Mouse (Mus musculus): ENCODE data around the gene Robo1. TPM values are rescaled to one million over a fixed set of nuclear protein-coding genes. Genes with fewer than 3 reads are reported as not detected.

Robo1 gene
- polyA plus RNA-seq, 1 experiment, result 0.72 TPM

DNA sequence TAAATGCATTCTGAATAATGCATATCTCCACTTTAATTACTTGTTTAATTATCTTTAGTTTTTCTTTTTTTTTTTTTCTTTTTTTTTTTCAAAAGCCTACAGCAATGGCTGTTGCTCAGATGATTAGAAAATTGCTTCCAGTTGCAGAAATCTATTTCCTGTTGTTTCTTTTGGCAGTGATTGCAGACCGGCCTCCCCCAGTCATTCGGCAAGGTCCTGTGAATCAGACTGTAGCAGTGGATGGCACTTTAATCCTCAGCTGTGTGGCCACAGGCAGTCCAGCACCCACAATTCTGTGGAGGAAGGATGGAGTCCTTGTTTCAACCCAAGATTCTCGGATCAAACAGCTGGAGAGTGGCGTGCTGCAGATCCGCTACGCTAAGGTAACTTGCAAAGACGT lies 661.9 kb downstream of the Robo1 start:
- Histone ChIP-seq H3K27ac (ENCODE audit: insufficient read depth, low read depth, low read length) (no peak overlapping the region), H3K4me3 (ENCODE audit: insufficient read depth, low read length) (no peak overlapping the region), H3K4me1 (ENCODE audit: control insufficient read depth, insufficient read depth, low read length) (no peaks in the 10 kb centered on the region)
- TF ChIP-seq CTCF (IDR thresholded peaks at IDR 0.05; ENCODE audit: low read depth, low read length) (no peak), POLR2A (IDR thresholded peaks at IDR 0.05; ENCODE audit: borderline replicate concordance, low read depth, low read length) (no peak)

DNA sequence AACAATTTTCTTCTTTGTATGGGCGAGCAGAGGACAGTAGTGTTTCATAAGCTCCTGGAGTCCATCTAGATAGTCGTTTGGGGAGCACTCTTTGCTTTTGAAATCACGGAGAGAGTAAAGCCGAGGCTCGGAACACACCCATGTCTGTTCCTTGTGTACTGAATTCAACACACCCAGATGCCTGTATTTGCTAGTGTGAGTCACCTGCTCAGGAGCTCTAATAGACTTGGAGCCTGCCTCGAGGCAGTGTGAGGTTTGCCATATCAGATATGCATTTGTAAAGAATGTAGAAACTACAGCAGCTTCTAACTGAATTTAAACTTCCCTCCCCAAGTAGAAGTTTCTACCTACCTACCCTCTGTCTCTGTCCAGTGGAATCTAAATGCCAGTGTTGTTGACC lies 665.6 kb downstream of the Robo1 start:
- H3K4me3 ChIP-seq (ENCODE audit: insufficient read depth, low read length), result no peak overlapping the region
- no peak for TF ChIP-seq POLR2A (IDR thresholded peaks at IDR 0.05; ENCODE audit: borderline replicate concordance, low read depth, low read length)
- no peak for TF ChIP-seq CTCF (IDR thresholded peaks at IDR 0.05; ENCODE audit: low read depth, low read length)
- H3K27ac ChIP-seq (ENCODE audit: insufficient read depth, low read depth, low read length), result no peak overlapping the region
- H3K4me1 ChIP-seq (ENCODE audit: control insufficient read depth, insufficient read depth, low read length), result no peaks in the 10 kb centered on the region

DNA sequence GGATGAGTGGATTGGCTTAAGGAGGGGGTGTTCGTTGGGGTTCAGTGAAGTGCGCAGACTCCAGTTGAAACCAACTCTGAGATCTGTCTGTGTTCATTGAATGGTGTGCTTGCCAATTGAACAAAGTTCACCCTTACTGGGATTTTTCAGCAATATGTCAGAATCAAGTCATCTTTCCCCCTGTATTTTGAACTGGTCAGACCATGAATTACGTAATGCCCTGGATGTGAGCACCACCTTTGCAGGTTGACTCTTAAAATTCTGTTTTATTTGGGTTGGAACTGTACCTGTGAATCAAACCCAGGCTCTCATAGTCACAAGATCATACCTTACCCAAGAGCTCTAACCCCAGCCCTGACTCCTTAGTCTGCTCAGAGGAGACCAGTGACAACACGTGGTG lies 666.6 kb downstream of the Robo1 start:
- no peaks in the 10 kb centered on the region for H3K4me1 ChIP-seq (ENCODE audit: control insufficient read depth, insufficient read depth, low read length)
- no peak for TF ChIP-seq POLR2A (IDR thresholded peaks at IDR 0.05; ENCODE audit: borderline replicate concordance, low read depth, low read length)
- TF ChIP-seq CTCF (IDR thresholded peaks at IDR 0.05; ENCODE audit: low read depth, low read length), result no peak
- no peak overlapping the region for H3K27ac ChIP-seq (ENCODE audit: insufficient read depth, low read depth, low read length)
- no peak overlapping the region for H3K4me3 ChIP-seq (ENCODE audit: insufficient read depth, low read length)

- Histone ChIP-seq H3K4me1 (ENCODE audit: control insufficient read depth, insufficient read depth, low read length) (no peaks in the 10 kb centered on the region), H3K4me3 (ENCODE audit: insufficient read depth, low read length) (no peak overlapping the region), H3K27ac (ENCODE audit: insufficient read depth, low read depth, low read length) (no peak overlapping the region)
- no peak for TF ChIP-seq POLR2A (IDR thresholded peaks at IDR 0.05; ENCODE audit: borderline replicate concordance, low read depth, low read length)
- no peak for TF ChIP-seq CTCF (IDR thresholded peaks at IDR 0.05; ENCODE audit: low read depth, low read length)
These were observed 668.9 kb downstream of the Robo1 start for GRCm38 (mm10) chr16:72976849-72977576.

- Histone ChIP-seq H3K4me1 (ENCODE audit: control insufficient read depth, insufficient read depth, low read length) (no peaks in the 10 kb centered on the region), H3K4me3 (ENCODE audit: insufficient read depth, low read length) (no peak overlapping the region), H3K27ac (ENCODE audit: insufficient read depth, low read depth, low read length) (no peak overlapping the region)
- TF ChIP-seq POLR2A (IDR thresholded peaks at IDR 0.05; ENCODE audit: borderline replicate concordance, low read depth, low read length) (no peak), CTCF (IDR thresholded peaks at IDR 0.05; ENCODE audit: low read depth, low read length) (no peak)
These were observed 671.5 kb downstream of the Robo1 start for GRCm38 (mm10) chr16:72979407-72980219.

DNA sequence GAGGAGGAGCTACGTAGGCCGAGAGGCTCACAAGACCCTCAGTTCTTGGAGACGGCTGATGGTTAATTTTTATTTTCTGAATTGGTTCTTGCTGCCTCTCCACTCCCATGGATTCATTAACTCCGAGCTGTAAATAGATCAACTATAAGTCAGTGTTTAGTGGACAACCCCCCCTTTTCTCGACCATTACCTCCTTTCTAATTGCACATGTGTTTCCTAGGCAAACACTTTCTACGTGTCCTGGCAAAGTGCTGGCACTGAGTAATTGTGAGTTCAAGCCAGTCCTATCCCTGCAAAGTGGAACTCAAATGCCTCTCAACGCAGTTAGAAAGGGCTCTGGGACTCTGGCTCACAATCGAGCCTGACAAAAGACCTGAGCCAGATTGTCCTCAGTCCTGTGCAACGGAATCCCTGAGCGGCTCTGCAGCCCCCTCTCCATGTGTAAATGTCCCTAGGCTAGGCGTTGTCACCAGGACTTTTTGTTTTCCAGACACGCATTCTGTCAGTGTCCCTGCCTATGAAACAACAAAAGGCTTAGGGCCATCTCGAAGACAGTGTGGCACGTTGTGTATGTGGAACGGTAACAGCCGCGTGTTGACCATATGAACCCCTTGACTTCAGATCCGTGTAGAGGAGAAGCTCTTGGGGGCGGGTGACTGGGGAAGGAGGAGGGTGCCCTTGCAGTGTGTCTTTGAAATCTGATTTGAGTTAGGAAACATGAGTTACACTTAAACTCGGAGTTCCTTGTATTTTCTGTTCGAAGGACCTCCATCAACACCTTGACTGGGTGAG lies 682.5 kb downstream of the Robo1 start:
- Histone ChIP-seq H3K4me3 (ENCODE audit: insufficient read depth, low read length) (no peak overlapping the region), H3K27ac (ENCODE audit: insufficient read depth, low read depth, low read length) (no peak overlapping the region), H3K4me1 (ENCODE audit: control insufficient read depth, insufficient read depth, low read length) (no peaks in the 10 kb centered on the region)
- no peak for TF ChIP-seq POLR2A (IDR thresholded peaks at IDR 0.05; ENCODE audit: borderline replicate concordance, low read depth, low read length)
- no peak for TF ChIP-seq CTCF (IDR thresholded peaks at IDR 0.05; ENCODE audit: low read depth, low read length)

DNA sequence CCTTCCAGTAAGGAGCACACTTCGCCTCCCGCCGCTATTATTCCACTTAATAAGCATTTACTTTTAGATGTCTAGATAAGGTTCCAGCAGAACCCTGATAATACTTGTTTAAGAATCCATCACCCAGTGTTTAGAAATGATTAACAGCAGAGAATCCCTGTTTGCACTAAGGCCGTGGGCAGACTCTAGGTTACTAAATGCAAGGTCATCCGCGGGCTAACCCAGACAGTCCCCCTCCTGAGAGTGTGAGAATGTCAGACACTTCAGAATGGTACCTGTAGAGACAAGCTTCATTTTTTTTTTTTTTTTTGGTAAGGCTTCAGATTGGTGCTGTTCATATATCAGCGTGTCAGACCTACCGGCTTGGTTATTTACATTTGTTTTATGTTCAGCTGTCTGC lies 685.1 kb downstream of the Robo1 start:
- Histone ChIP-seq H3K27ac (ENCODE audit: insufficient read depth, low read depth, low read length) (no peak overlapping the region), H3K4me1 (ENCODE audit: control insufficient read depth, insufficient read depth, low read length) (no peaks in the 10 kb centered on the region), H3K4me3 (ENCODE audit: insufficient read depth, low read length) (no peak overlapping the region)
- TF ChIP-seq CTCF (IDR thresholded peaks at IDR 0.05; ENCODE audit: low read depth, low read length) (no peak), POLR2A (IDR thresholded peaks at IDR 0.05; ENCODE audit: borderline replicate concordance, low read depth, low read length) (no peak)

DNA sequence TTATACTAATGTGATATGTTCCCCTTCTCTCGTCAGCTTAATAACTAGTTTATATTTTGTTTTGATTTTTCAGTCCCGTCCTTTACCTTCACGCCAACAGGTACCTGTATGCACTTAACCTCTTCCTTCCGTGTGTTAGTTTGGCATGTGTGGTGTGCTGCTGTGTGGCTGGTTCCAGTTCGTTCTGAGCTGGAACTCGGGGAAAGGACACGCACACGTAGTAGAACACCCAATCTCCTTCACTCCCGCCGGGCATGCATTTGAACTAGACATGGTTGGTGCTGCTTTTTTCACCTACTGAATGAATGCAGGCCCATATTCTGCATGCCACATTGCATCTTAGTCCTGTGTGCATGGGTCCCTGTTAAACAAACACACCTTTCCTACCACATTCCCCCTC lies 685.5 kb downstream of the Robo1 start:
- H3K4me3 ChIP-seq (ENCODE audit: insufficient read depth, low read length), result no peak overlapping the region
- no peak overlapping the region for H3K27ac ChIP-seq (ENCODE audit: insufficient read depth, low read depth, low read length)
- no peak for TF ChIP-seq CTCF (IDR thresholded peaks at IDR 0.05; ENCODE audit: low read depth, low read length)
- no peak for TF ChIP-seq POLR2A (IDR thresholded peaks at IDR 0.05; ENCODE audit: borderline replicate concordance, low read depth, low read length)
- no peaks in the 10 kb centered on the region for H3K4me1 ChIP-seq (ENCODE audit: control insufficient read depth, insufficient read depth, low read length)

DNA sequence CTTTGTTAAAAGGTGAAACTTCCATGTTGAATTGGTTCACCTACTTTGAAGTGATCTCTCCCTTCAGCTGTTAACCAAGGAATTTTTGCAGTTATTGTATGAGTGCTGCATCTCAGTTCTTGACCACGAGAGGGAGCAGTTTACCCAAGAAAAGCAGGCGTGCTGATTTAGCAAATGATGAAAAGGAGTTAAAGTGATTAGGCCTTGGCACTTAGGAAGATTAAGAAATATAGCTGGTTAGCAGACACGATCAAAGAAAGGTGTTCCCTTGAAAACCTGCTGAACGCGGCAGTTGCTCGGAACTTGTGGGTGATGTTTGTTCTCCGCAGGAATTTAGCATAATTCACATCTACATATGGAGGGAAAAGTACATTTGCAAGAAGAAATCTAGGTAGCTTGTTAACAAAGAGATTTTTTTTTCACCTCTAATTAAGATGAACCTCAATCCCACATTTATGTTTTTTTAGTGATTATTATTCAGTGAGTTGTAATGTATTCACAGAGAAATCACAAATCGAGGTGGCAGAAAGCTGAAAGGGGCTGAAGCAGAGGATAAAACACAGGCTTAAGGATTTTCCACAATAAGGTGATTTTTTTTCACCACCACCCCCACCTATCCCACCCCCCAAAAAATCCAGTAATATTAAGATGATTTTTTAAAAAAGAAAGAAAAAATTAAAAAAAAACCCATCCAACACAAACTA lies 687.3 kb downstream of the Robo1 start:
- Histone ChIP-seq H3K4me3 (ENCODE audit: insufficient read depth, low read length) (no peak overlapping the region), H3K27ac (ENCODE audit: insufficient read depth, low read depth, low read length) (no peak overlapping the region), H3K4me1 (ENCODE audit: control insufficient read depth, insufficient read depth, low read length) (no peaks in the 10 kb centered on the region)
- TF ChIP-seq CTCF (IDR thresholded peaks at IDR 0.05; ENCODE audit: low read depth, low read length) (no peak), POLR2A (IDR thresholded peaks at IDR 0.05; ENCODE audit: borderline replicate concordance, low read depth, low read length) (no peak)
